Mouse (Mus musculus): ENCODE results near the gene Colec11. TPM values are rescaled to one million over a fixed set of nuclear protein-coding genes. Genes with fewer than 3 reads are reported as not detected.

Colec11 gene
- total RNA-seq, 1 experiment from 2014 or later = 7.7 TPM

DNA sequence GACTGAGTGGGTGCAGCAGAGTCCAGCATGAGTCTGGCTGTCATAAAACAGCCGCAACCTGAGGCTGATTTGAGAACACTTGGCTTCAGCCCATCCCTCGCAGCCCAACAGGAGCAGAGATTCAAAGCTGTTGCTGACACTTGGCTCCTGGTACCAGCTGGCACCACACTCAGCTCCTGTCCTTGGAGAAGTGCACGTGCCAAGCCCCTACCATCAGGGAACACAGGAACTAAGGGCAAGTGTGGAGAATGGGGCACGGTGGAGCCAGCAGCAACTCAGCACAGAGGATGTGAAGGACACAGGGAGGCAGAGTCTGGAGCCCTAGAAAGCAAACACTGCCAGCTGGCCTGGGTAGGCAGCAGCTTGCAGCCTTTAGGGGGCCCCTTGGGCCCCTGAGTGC is 20.9 kb downstream of the Colec11 start:
- DNase-seq = peak; percentile 87

DNA sequence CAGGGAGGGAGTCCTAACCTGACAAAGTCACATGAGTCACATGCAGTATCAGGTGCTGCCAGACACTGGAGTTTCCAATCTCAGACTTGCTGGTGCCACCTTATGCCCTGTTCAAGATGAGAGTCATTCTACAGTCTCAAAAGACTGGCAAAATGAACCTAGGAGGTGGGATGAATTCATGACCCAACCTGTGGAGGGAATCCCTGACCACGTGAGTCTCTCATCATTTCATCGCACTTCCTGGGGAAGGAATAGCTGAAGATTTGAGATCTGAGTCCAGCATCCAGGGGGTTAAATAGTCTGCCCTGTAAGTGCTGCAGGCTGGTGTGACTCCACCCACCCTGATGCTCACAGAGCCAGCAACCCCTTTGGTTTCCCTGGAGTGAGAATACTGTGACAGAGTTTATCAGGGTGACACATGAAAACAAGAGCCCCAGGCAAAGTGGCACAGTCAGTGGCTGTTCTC is 24.6 kb downstream of the Colec11 start:
- DNase-seq = no peak

DNA sequence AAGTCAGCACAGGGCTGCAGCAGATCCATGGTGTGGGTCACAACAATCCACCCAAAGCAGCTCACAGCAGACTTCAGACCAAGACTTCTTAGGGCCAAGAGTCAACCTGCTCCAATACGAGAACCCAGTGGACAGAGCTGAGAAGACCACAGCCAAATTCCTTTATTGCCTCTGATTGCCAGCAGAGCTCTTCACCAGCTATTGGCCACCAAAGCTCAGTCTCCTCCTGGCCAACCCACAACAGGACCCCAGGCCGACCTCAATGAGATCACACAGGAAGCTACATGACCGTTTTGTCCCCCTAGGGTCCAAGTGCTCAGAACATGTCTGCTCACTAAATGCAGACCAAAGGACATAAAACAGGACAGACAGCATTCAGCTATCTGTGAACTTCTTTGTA is 25.1 kb downstream of the Colec11 start:
- DNase-seq = no peak

DNA sequence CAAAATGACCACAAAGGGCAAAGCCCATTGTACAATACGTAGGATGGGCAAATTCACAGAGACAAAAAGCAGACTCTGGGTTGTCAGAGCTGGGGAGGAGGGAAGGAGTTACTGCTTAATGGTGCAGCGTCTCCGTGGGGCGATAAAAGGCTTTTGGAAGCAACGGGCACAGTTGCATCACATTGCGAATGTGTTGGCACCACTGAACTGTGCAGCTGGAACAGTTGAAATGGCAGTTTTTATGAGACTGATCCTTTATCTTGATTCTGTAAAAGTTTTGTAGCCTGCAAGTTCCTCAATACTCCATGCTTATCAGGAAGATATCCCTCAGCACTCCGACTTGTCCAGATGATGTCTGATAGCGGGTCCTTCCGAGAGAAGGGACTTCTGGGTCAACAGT is 25.5 kb downstream of the Colec11 start:
- DNase-seq = peak; percentile 29

DNA sequence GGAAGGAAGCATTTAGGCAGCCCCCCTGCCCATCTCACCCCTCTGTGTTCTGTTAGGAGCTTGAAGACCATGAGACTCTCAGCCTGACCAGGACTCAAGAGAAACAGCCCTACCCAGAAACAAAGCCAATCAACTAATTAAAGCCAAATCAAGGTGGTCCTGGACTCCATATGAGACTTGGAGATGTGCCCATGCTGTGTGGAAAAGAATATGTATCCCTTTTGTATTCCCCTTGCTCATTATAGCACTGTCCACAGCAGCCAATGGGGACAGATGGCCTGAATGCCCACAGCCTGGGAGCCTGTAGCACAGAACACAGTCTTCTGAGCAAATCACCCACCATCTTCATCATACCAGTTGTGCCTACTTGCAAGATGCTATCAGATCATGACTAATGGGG is 26.3 kb downstream of the Colec11 start:
- no peak for DNase-seq

DNA sequence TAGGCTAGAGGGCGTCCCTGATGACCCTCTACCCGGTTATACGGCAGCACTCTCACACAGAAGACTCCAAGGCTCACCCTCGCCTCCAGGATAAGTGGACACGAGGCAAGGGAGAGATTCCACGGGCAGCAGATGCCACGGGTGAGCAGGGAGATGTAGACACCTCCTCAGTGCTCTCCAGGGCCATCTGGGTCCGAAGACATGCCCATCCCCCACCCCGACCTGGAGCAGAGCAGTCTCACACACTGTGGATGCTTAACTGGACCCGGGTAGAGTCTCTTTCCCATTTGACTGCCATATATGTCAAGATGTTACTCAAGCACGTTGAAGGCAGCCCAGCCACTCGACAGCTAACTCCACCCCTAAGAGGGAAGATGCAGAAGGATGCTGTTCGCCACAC is 32.7 kb downstream of the Colec11 start:
- no peak for DNase-seq

DNA sequence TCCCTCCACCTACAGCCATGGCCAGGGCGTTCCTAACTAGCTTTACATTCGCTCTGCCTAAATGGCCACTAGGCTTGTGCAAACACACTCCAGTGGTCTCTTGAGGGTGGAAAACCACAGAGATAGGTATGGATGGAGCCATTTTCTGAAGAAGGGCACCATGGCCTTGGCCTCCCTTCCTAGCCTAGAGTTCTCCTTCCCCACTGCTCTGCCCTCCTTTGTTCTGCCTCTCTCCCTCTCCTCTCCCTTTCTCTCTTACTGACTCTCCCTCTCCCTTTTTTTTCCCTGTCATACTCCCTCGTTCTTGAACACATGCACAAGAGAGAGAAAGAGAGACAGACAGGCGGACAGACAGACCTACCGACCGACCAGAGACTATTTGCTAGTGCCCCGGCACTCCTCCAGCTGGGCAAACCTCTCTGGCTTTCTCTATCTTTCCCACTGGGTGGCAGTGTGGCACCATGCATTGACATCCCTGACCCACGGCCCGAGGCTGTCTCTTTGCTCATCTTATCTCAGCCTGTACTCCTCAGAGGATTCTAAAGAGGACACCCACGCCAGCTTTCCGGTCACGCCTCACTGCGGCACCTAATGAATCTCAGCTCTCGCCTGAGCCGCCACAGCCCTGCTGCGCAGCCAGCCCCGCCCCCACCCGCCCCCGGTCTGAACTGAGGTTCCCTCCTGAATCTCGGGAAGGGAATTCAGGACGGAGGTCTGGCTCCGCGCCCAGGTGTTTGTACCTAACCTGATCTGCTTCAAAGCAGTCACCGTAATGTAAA is 33.9 kb downstream of the Colec11 start:
- peak; percentile 92 for DNase-seq

DNA sequence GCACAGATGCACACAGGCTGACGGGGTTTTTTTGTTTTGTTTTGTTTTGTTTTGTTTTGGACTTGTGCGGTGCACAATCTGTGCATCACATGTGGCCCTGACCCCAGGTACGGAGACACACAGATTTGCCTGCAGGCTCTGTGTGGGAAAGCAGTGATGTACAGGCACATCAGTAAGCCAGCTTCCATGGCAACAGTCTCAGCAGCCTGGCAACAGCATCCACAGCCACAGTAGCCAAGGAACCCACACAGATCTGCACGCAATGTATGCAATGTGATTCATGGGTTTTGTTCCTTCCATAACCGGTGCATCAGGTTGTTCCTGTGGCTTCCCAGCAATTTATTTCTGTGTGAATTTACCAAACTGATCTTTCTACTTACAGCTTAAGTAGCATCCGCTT is 35.2 kb downstream of the Colec11 start:
- no peak for DNase-seq

DNA sequence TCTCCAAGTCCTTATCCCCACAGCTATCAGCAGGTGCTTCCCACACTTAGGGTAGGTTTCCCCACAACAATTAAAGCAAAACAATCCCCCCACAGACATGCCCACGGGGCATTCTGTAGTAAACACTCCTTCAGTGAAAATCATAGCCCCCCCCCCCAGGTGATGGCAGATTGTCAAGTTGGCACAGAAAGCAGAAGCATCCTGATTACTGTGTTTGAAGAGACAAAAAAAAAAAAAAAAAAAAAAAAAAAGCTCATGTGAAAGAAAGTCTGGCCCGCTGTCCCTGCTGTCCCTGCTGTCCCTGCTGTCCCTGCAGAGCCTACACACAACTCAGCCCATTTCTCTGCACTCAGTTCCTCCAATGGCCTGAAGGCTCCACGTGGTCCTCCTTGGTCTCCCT is 39.1 kb downstream of the Colec11 start:
- no peak for DNase-seq

DNA sequence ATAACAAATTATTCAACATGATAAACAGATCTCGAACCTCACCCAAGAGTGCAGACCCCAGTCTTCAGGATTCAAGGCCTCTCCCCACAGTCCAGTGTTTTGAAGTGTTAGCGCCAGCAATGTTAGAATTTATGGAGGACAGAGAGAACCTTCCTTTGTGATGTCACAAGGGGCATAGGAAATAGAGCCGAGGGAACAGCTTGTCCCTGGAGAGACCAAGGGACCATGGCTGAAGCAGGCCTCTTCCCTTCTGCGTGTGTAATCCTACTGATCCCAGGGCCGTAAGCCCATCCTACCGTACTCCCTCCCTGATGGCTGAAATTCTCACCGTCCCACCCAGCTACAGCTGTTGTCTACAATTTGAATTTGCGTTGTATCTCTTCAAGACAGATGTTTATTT is 40.8 kb downstream of the Colec11 start, which contains the start of gene Allc:
TSS of gene Allc (minus strand) at position 101 of the 400 bp plus-strand sequence.
- no peak for DNase-seq

DNA sequence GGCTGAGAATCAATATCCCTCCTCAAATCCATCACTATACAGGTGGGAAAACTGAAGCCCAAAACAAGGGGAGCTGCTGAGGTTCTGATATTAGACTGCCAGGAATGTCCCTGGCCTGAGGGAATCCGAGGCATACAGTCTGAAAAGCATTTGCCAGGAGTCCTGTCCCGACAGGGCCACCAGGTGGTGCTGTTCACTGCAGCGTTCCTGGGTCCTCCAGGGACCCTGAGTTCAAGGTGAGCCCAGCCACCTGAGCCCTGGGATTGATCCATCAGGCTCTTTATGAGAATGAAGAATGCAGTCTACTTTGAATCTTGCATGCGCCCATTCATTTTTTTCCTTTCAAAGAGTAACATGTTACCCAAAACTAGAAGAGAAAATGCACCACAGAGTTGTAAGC is 44.0 kb downstream of the Colec11 start:
- peak; percentile 48 for DNase-seq

DNA sequence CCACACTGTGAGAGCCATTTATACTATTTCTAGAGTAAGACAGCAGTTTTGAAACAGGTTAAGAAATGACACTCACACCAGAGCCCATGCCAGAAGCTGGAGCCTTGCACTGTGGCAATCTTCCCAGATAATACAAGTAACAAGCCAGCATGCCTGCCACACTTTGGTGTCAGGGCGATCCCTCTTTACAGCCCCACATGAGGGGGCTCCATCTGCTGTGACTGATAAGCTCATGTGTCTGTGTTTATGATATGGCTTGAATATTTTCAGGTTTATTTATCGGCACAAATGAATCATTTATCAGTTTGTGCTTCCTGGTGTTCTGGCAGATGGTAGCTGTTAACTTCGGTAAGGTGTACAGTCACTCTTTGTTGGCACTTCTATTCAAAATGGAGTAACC is 45.0 kb downstream of the Colec11 start:
- DNase-seq = no peak

DNA sequence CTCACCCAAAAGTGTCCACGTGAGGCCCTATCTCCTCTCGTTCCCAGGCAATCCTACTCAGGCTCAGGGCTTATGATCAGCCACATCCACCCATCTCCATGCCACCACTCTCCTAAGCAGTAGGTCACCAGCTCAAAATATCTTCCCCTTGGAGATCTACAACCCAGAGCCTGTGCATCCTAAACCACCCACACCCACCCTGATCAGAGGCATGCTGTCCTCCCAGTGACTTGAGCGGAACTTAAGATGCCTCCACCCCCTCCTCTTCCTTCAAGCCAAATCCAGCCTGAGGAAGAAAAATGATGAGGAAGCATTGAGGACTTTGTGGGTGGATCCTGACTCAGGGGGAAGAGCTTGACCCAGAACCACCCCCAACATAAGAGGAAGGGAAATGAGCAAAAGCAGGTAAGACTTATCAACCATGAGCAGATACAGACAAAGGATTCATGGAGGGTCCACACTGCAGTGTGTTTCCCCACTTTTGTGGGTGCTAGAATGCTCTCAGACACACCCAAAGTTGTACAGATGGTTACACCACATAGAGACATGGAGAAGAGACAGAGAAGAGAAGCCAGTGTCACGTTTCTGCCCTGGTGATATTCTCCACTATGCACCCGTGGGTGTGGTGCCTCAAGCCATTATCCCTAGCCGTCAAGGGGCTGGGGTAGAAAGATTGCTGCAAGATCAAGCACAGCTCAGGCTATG is 47.7 kb downstream of the Colec11 start:
- DNase-seq = no peak

DNA sequence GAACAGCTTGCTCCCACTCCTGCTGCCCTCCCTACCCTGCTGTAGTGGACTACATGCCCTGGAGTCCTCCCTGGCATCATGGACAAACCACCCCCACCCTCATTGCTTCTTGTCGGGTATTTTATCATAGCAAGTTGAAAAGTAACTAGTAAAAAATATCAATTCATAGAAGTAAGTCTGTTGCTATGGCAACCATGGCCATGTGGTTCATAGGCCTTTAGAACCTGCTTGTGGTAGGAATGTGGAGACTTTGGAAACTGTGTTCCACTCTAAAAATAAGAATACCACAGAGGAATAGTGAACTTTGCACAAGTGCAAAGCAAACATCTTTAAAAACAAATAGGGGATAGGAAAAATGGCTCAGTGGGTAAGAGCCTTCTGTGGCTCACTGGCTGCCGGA is 50.9 kb downstream of the Colec11 start:
- DNase-seq = no peak

DNA sequence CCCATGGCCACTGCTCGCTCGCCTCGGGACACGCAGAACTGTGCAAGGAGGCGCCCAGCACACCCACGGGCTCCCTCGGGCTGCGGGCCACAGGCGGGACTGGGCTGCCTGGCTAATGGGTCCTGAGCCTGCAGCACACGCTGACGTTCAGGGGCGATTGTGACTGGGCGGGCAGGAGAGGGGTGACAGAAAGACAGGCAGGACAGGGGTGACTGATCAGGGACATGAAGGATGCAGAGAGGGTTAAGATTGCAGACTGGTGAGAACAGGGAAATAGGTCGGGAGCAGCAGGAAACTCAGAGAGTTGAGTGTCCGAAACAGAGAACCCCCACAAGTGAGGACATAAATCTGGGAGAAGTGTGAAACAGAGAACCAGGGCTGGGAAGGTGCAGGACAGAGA is 70.9 kb downstream of the Colec11 start, which contains the start of gene Dcdc2c:
TSS of gene Dcdc2c (minus strand) at position 101 of the 400 bp plus-strand sequence.
- DNase-seq = no peak

DNA sequence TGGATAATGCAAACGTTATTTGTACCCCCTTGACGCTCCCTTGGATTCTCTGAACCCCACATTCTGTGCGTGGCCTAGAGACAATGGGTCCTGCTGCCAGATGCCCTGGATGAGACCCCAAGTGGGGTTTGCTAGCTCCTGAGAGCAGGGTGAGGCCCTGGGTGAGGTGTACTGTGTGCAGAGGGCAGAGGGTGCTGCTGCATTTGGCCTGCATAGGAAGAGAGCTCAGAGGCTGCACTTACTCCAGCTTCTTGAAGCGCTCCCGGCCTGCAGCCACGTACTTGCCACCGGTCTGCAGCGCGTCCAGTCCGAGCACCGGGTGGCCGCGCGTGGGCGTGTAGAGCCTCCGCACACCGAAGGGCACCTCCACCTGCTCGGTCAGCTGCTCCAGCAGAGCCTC is 71.4 kb downstream of the Colec11 start:
- DNase-seq = no peak

DNA sequence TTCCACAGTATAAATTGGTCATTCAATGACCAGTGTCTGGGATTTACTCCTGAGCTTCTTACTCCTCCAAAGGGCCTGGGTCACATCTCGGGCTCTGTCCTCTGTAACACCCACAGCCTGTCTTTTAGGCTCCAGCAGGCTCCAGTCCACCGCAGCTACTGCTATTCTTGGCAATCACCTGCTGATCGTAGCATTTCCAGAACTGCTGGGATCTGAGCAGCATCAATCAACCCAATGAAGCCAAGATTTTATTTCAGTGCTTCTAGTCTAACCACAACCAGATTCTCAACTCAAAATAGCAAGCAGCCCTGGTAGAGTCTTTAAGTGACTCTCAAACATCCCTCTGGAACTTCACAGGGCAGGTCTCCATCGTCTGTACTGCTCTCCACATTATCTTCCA is 74.3 kb downstream of the Colec11 start:
- no peak for DNase-seq

Other genes starting within 250 kb of the Colec11 start
- 0.22 and 0.26 TPM in 2 replicates for gene Dcdc2c, start 71.0 kb downstream of the Colec11 start, total RNA-seq (2021)
- not detected in 2 replicates for gene Allc, start 40.9 kb downstream of the Colec11 start, total RNA-seq (2021)
- 309 and 416 TPM in 2 replicates for gene Rps7, start 12.6 kb upstream of the Colec11 start, total RNA-seq (2021)
- 11.8 and 16.9 TPM in 2 replicates for gene Rnaseh1, start 26.2 kb upstream of the Colec11 start, total RNA-seq (2021)
- gene Adi1, start 51.9 kb upstream of the Colec11 start, total RNA-seq (2021) = 50.8 and 60.3 TPM in 2 replicates
- 34.4 and 34.5 TPM in 2 replicates for gene Trappc12, start 127.1 kb upstream of the Colec11 start, total RNA-seq (2021)
- 18.5 and 18.6 TPM in 2 replicates for gene Eipr1, start 128.4 kb upstream of the Colec11 start, total RNA-seq (2021)

Data from adrenal gland, postnatal 14 days (tissue).